Mouse (Mus musculus) hindbrain, postnatal 0 days (tissue): ENCODE measurements around the gene Tmem33. TPM values are rescaled to one million over a fixed set of nuclear protein-coding genes. Genes with fewer than 3 reads are reported as not detected.

Experiments used
- ATAC-seq: fragments of 200-750 bp; cut with Nextera tagmentation; 2 replicates; pipeline ENCODE4 v1.8.0; 2017; ENCODE audit warnings: mild to moderate bottlenecking, moderate TSS enrichment, moderate library complexity
- DNase-seq: peaks from one replicate; pipeline ENCODE4 v3.0.0-alpha.2; 2015; ENCODE audit warnings: low spot score
- H3K27ac ChIP-seq: fragments of 300-500 bp; sonication (generic); 2 replicates; pipeline ENCODE4 v1.5.1; 2014; ENCODE audit warnings: mild to moderate bottlenecking
- H3K27me3 ChIP-seq: fragments of 300-500 bp; sonication (generic); 2 replicates; pipeline ENCODE4 v1.6.1; 2014; ENCODE audit warnings: low read length, mixed read lengths; ENCODE audit not compliant: insufficient read depth
- H3K36me3 ChIP-seq: fragments of 300-500 bp; sonication (generic); 2 replicates; pipeline ENCODE4 v1.6.1; 2014; ENCODE audit warnings: low read length, mixed read lengths; ENCODE audit not compliant: insufficient read depth
- H3K4me1 ChIP-seq: fragments of 300-500 bp; sonication (generic); 2 replicates; pipeline ENCODE4 v1.6.1; 2014; ENCODE audit warnings: antibody characterized with exemption, low read length, mixed read lengths; ENCODE audit not compliant: insufficient read depth
- H3K4me2 ChIP-seq: fragments of 300-500 bp; sonication (generic); 2 replicates; pipeline ENCODE4 v1.6.1; 2014; ENCODE audit warnings: low read depth, mild to moderate bottlenecking, low read length, moderate library complexity, mixed read lengths
- H3K4me3 ChIP-seq: fragments of 300-500 bp; sonication (generic); 2 replicates; pipeline ENCODE4 v1.5.1; 2014; ENCODE audit warnings: low read length
- H3K9ac ChIP-seq: fragments of 300-500 bp; sonication (generic); replicated peaks from 2 replicates; pipeline ENCODE4 v1.6.1; 2014; ENCODE audit warnings: mild to moderate bottlenecking, low read length, moderate library complexity, mixed read lengths
- H3K9me3 ChIP-seq: fragments of 300-500 bp; sonication (generic); 2 replicates; pipeline ENCODE4 v1.6.1; 2016; ENCODE audit warnings: low read length, mixed read lengths
- CTCF ChIP-seq: IDR thresholded peaks from 2 replicates; pipeline ENCODE4 v1.5.1; 2016; ENCODE audit warnings: antibody characterized with exemption, control low read depth, low read depth
- WGBS: fragments of 180-500 bp; shearing (Covaris S2); extraction: QIAGEN DNeasy Blood & Tissue Kit; methylation state at CpG from one replicate; pipeline ENCODE4 v1.1.7; 2014; 5-methylcytosine and 5-hydroxymethylcytosine counted together
- polyA plus RNA-seq: library from polyadenylated mRNA; unstranded; fragments of >200 nt; fragmentation: Nextera tagmentation; extraction: Ambion mirVana; gene quantifications from 2 replicates; pipeline ENCODE4 v1.2.1, GENCODE M21; 2015
- total RNA-seq: library from RNA; depleted of rRNA; stranded (reverse); fragments of >200 nt; gene quantifications from 2 replicates; pipeline ENCODE4 v1.2.3, GENCODE M21; 2014; rRNA removed

Gene Tmem33
- total and polyA plus RNA-seq, 2 experiments from 2014 or later: 61.5 to 83.3 TPM

DNA sequence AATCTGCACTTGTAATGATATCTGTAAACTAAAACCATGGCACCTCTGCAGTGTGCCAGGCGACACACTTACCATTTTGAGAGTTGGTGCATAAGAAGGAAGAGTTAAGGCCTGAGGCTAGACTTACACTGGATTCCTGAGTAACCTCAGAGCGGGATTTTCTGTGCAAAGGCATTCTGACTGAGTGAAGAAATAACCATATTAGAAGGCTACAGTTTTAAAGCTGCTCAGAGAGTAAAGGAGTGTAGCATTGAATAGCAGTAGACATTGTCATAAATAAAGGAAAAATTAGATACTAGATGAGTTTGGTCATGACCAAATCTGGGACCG, 52.1 kb downstream of the Tmem33 start:
- no peak for DNase-seq
- WGBS: 92% methylated on average over 3 of the region's 3 CpGs
- H3K4me2 ChIP-seq: no peak overlapping the region

DNA sequence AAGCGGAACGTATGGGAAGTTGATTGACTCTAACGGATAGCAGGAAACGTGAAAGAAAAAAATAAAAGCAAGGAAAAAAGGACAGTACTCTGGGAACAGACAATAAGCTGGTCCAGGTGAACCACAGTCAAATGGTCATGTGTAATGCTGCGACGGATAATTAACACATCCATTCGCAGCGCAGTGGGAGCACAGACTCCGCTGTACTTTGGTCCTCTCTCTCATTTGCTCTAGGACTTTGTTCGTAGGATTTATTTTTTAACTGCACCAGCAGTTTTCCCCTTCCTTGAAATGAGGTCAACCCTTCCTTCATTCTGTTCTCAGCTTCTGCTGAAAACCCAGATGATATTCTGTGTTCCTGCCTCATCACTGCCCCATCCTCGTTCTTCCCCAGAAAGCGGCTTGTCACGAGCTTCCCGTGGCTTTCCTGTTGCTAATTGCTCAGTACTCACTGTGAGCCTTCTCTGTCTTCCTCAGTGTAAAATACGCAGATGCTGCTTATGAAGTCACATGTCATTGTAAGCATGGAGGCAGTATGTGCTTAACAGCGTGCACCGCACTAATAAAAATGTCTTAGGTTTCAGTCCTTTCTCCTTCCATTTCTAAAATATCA, 61.4 kb downstream of the Tmem33 start:
- no peak overlapping the region for H3K9ac ChIP-seq
- no peak for DNase-seq
- H3K4me3 ChIP-seq: no peak overlapping the region
- no peak overlapping the region for H3K4me2 ChIP-seq
- no peak for ATAC-seq
- no peak for TF ChIP-seq CTCF
- 86% methylated on average over 17 of the region's 17 CpGs for WGBS
- no peaks in the 10 kb centered on the region for H3K4me1 ChIP-seq
- H3K9me3 ChIP-seq: no peaks in the 10 kb centered on the region
- no peak overlapping the region for H3K27ac ChIP-seq
- no peaks in the 10 kb centered on the region for H3K27me3 ChIP-seq
- peaks cover 5% of the 10 kb centered on the region; the same call in 1 of the 2 replicates for H3K36me3 ChIP-seq

More for the DNA sequence above, 52.1 kb downstream of the Tmem33 start:
- Histone ChIP-seq H3K4me3 (no peak overlapping the region), H3K9ac (no peak overlapping the region), H3K27me3 (no peaks in the 10 kb centered on the region), H3K4me1 (no peaks in the 10 kb centered on the region; the same call in 1 of the 2 replicates), H3K36me3 (0 out of 2 replicates have a peak, but pooled peaks cover 1% of the 10 kb centered on the region), H3K9me3 (no peaks in the 10 kb centered on the region), H3K27ac (0 out of 2 replicates have a peak overlapping the region, but pooled peaks have one; percentile 51)
- no peak for TF ChIP-seq CTCF
- ATAC-seq: no peak

- WGBS: 60% methylated on average over 1 of the region's 1 CpGs
These were observed 63.7 kb downstream of the Tmem33 start for GRCm38 (mm10) chr5:67324032-67324431.

GRCm38 (mm10) chr5:67340811-67341210, 80.4 kb downstream of the Tmem33 start:
- 91% methylated on average over 6 of the region's 6 CpGs for WGBS
- no peak overlapping the region for H3K27ac ChIP-seq
- H3K9ac ChIP-seq: no peak overlapping the region
- no peak overlapping the region for H3K4me3 ChIP-seq
- H3K4me1 ChIP-seq: no peaks in the 10 kb centered on the region
- no peak for TF ChIP-seq CTCF
- no peaks in the 10 kb centered on the region for H3K9me3 ChIP-seq
- DNase-seq (no peak), ATAC-seq (no peak)
- no peaks in the 10 kb centered on the region for H3K27me3 ChIP-seq
- no peak overlapping the region for H3K4me2 ChIP-seq
- H3K36me3 ChIP-seq: peaks cover 35% of the 10 kb centered on the region

More at GRCm38 (mm10) chr5:67324032-67324431, 63.7 kb downstream of the Tmem33 start:
- H3K4me3 ChIP-seq: no peak overlapping the region
- ATAC-seq (no peak), DNase-seq (no peak)
- no peak overlapping the region for H3K27ac ChIP-seq
- H3K4me1 ChIP-seq: no peaks in the 10 kb centered on the region
- H3K36me3 ChIP-seq: peaks cover 6% of the 10 kb centered on the region; the same call in 1 of the 2 replicates
- no peaks in the 10 kb centered on the region for H3K9me3 ChIP-seq
- H3K4me2 ChIP-seq: no peak overlapping the region
- no peak for TF ChIP-seq CTCF
- H3K9ac ChIP-seq: no peak overlapping the region
- no peaks in the 10 kb centered on the region for H3K27me3 ChIP-seq

Other genes with a start within 250 kb of the Tmem33 start
- 11.3 and 17.3 TPM in 2 replicates for gene Phox2b, start 161.3 kb upstream of the Tmem33 start, total RNA-seq
- 15.3 and 15.8 TPM in 2 replicates for gene Phox2b, start 161.3 kb upstream of the Tmem33 start, polyA plus RNA-seq
- gene Slc30a9, start 46.4 kb downstream of the Tmem33 start, total RNA-seq: 72.8 and 90.5 TPM in 2 replicates
- 175 and 179 TPM in 2 replicates for gene Slc30a9, start 46.4 kb downstream of the Tmem33 start, polyA plus RNA-seq
- 12.1 and 12.8 TPM in 2 replicates for gene Bend4, start 167.7 kb downstream of the Tmem33 start, total RNA-seq
- gene Bend4, start 167.7 kb downstream of the Tmem33 start, polyA plus RNA-seq: 8.1 and 8.5 TPM in 2 replicates